Mouse (Mus musculus) cerebellum, postnatal 14 days (tissue): Measurements from ENCODE around the gene Gria1.

Experiments
- DNase-seq, 2 experiments: peaks; one replicate each; pipeline ENCODE4 v3.0.0; 2021; ENCODE audit warnings: mixed read lengths in 2 of 2

The Gria1 gene

DNA sequence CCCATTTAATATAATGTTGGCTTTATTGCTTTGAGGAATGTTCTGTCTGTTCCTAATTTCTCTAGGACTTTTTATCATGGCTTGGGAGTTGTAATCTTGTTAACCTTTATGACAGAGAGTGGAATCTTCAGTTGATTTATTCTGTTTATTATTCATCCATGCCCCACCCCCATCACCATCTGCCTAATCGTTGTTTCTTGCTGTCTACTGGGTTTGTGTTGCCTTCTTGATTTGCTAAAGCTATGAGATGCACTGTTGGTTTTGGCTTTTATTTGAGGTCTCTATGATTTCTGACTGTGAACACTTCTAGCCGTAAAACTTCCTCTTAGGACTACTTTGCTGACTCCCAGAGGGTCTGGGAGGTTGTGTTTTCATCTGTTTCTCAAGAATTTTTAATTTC, 294.9 kb downstream of the Gria1 start:
- no peak for DNase-seq

DNA sequence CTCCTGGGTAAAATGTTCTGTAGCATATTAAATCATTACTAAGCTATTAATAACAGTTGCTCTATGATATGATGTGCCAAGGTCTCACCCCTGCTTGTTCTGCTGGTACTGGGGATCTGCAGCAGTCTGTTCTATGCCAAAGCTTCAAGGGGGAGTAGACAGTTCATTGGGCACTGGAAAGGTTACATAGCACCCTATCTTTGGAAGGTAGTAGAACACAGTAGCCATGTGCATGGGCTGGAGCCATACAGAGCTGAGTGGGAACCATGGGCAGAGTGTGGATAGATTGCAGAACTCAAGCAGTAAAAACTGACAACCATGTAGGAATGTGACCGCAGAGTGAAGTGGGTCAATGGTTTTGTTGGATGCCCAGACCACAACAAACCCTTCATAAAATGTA, 295.7 kb downstream of the Gria1 start:
- DNase-seq = no peak

DNA sequence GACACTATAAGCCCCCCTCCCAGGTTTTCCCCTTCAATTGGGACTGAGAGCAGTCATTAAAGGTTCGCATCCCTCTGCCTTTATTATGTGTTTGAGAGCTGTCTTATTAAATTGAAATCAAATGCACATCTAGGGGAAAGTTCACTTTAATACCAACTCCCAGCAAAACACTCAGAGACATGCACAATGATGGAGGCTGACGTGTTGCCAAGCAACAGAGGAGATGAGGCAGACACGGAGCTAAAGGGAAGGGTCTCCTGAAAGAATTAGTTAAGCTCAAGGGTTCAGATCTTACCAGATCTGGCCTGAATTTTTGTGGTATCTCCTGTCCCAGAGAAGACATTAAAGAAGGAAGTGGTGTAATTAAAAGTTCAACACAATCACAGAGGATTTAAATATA, 305.9 kb downstream of the Gria1 start:
- DNase-seq = no peak

DNA sequence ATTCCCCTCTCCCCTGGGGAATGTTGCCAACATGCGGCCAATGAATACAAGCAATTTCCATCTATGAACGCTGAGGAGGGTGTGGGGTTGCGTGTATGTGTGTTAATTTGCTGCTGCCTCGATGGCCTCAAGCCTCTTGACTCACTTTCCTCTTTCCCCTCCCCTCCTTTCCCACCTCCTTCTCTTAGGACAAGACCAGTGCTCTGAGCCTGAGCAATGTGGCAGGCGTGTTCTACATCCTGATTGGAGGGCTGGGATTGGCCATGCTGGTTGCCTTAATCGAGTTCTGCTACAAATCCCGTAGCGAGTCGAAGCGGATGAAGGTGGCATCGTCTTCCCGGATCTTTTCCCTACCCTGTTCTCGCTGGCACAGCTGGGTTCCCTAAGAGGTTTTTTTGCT, 306.3 kb downstream of the Gria1 start:
- no peak for DNase-seq

DNA sequence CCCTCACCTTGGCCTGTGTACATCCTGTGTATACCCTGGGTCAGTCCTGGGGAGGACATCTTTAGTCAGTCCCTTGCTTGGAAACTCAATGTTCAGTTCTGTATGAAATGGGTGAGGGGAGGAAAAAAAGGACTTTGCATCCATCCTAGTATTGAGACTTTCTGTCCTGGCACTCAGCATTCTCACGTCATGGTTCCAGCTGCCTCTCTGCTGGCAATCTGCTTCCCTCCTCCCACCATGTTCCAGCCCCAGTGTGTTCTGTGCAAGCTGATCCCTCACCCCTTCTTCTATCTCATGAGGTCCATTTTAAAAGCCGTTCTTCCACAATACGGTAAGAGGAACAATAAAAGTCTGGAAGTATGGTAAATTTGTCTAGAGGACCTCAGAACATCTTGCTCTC, 308.2 kb downstream of the Gria1 start:
- no peak for DNase-seq

DNA sequence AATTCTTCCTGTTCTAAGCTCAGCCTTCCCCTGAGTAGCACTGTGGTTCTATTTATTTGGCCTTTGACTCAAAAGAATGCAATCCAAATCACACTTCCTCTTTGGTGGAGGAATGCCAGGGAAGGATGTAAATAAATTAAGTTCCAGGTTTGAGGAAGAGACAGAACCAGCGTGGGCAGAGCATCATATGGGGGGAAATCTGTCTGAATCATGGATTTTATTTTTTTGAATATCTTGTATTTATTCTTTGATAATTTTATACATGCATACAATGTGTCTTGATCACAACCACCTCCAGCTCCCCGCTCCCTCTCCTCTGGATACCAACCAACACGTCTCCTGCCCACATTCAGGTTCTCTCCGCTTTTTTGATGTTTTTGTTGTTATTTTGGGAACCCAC, 312.9 kb downstream of the Gria1 start:
- DNase-seq = no peak
